Mouse (Mus musculus) intestine, postnatal 0 days (tissue): Measurements from ENCODE around the gene Irf7. TPM values are rescaled to one million over a fixed set of nuclear protein-coding genes. Genes with fewer than 3 reads are reported as not detected.
A peak's percentile ranks its signal among the peaks of the same experiment; 100 is the strongest.

Experiments used
- ATAC-seq: fragments of 200-750 bp; cut with Nextera tagmentation; 2 replicates; pipeline ENCODE4 v1.8.0; 2017; ENCODE audit warnings: mild to moderate bottlenecking, moderate TSS enrichment, moderate library complexity
- H3K27ac ChIP-seq: fragments of 300-500 bp; sonication (generic); 2 replicates; pipeline ENCODE4 v1.5.1; 2014; ENCODE audit warnings: mild to moderate bottlenecking, low read depth, low read length, moderate library complexity
- H3K27me3 ChIP-seq: fragments of 300-500 bp; sonication (generic); replicated peaks from 2 replicates; pipeline ENCODE4 v1.6.1; 2014; ENCODE audit warnings: low read length, mixed read lengths; ENCODE audit not compliant: control insufficient read depth, insufficient read depth
- H3K36me3 ChIP-seq: fragments of 300-500 bp; sonication (generic); 2 replicates; pipeline ENCODE4 v1.6.1; 2014; ENCODE audit warnings: mild to moderate bottlenecking, moderate library complexity; ENCODE audit not compliant: control insufficient read depth, insufficient read depth
- H3K4me1 ChIP-seq: fragments of 300-500 bp; sonication (generic); replicated peaks from 2 replicates; pipeline ENCODE4 v1.6.1; 2014; ENCODE audit warnings: antibody characterized with exemption, low read length, mixed read lengths; ENCODE audit not compliant: control insufficient read depth, insufficient read depth
- H3K4me2 ChIP-seq: fragments of 300-500 bp; sonication (generic); replicated peaks from 2 replicates; pipeline ENCODE4 v1.6.1; 2014; ENCODE audit warnings: low read depth, mild to moderate bottlenecking, moderate library complexity
- H3K4me3 ChIP-seq: fragments of 300-500 bp; sonication (generic); 2 replicates; pipeline ENCODE4 v1.5.1; 2014; ENCODE audit warnings: low read depth, low read length
- H3K9ac ChIP-seq: fragments of 300-500 bp; sonication (generic); 2 replicates; pipeline ENCODE4 v1.6.1; 2014; ENCODE audit warnings: mild to moderate bottlenecking, low read depth, low read length
- H3K9me3 ChIP-seq: fragments of 300-500 bp; sonication (generic); 2 replicates; pipeline ENCODE4 v1.6.1; 2016; ENCODE audit warnings: mixed run types; ENCODE audit not compliant: control insufficient read depth
- CTCF ChIP-seq: sonication (generic); IDR thresholded peaks from 2 replicates; pipeline ENCODE4 v1.5.1; 2016; ENCODE audit warnings: low read depth, mild to moderate bottlenecking, control low read depth, antibody characterized with exemption, moderate library complexity
- WGBS: fragments of 180-500 bp; shearing (Covaris S2); extraction: QIAGEN DNeasy Blood & Tissue Kit; methylation state at CpG from one replicate; pipeline ENCODE4 v1.1.7; 2014; 5-methylcytosine and 5-hydroxymethylcytosine counted together
- polyA plus RNA-seq: library from polyadenylated mRNA; unstranded; fragments of >200 nt; fragmentation: Nextera tagmentation; extraction: Ambion mirVana; gene quantifications from 2 replicates; pipeline ENCODE4 v1.2.1, GENCODE M21; 2015

The Irf7 gene
- polyA plus RNA-seq, 1 experiment from 2014 or later = 124 TPM

- H3K4me2 ChIP-seq = no peak overlapping the region
- ATAC-seq = no peak
Observed at GRCm38 (mm10) chr7:141226535-141226934, 39.7 kb downstream of the Irf7 start.

GRCm38 (mm10) chr7:141222696-141223215, 43.5 kb downstream of the Irf7 start:
- TF ChIP-seq CTCF = no peak
- Histone ChIP-seq H3K4me3 (no peak overlapping the region), H3K4me2 (peak overlapping the region; percentile 94; the same call in 1 of the 2 replicates), H3K27ac (0 out of 2 replicates have a peak overlapping the region, but pooled peaks have one; percentile 37), H3K36me3 (peaks cover 2% of the 10 kb centered on the region; the same call in 1 of the 2 replicates), H3K4me1 (peaks cover 16% of the 10 kb centered on the region), H3K9ac (no peak overlapping the region), H3K9me3 (no peaks in the 10 kb centered on the region), H3K27me3 (no peaks in the 10 kb centered on the region)
- ATAC-seq = no peak
- 88% methylated on average over 4 of the region's 4 CpGs for WGBS

More at GRCm38 (mm10) chr7:141226535-141226934, 39.7 kb downstream of the Irf7 start:
- Histone ChIP-seq H3K36me3 (peaks cover 8% of the 10 kb centered on the region; the same call in 1 of the 2 replicates), H3K9ac (no peak overlapping the region), H3K4me3 (no peak overlapping the region), H3K27ac (no peak overlapping the region), H3K27me3 (no peaks in the 10 kb centered on the region), H3K4me1 (peaks cover 5% of the 10 kb centered on the region; the same call in 1 of the 2 replicates), H3K9me3 (no peaks in the 10 kb centered on the region)
- no peak for TF ChIP-seq CTCF
- 86% methylated on average over 6 of the region's 6 CpGs for WGBS

- Histone ChIP-seq H3K27me3 (no peaks in the 10 kb centered on the region), H3K27ac (peak overlapping the region; percentile 37), H3K36me3 (peaks cover 8% of the 10 kb centered on the region; the same call in 1 of the 2 replicates), H3K9me3 (no peaks in the 10 kb centered on the region), H3K4me3 (peak overlapping the region; percentile 53; the same call in 1 of the 2 replicates), H3K4me1 (peaks cover 21% of the 10 kb centered on the region), H3K4me2 (peak overlapping the region; percentile 94), H3K9ac (no peak overlapping the region)
- TF ChIP-seq CTCF = no peak
- 5% methylated on average over 8 of the region's 8 CpGs for WGBS
- no peak for ATAC-seq
Observed at GRCm38 (mm10) chr7:141222126-141222467, 44.2 kb downstream of the Irf7 start.

GRCm38 (mm10) chr7:141221249-141222125, 44.8 kb downstream of the Irf7 start:
- peak overlapping the region; percentile 62 for H3K9ac ChIP-seq
- peak overlapping the region; percentile 37 for H3K27ac ChIP-seq
- peaks cover 12% of the 10 kb centered on the region; the same call in 1 of the 2 replicates for H3K36me3 ChIP-seq
- H3K4me1 ChIP-seq = peaks cover 25% of the 10 kb centered on the region
- H3K9me3 ChIP-seq = no peaks in the 10 kb centered on the region
- no peaks in the 10 kb centered on the region for H3K27me3 ChIP-seq
- peak; percentile 96 for ATAC-seq
- H3K4me3 ChIP-seq = peak overlapping the region; percentile 53
- WGBS = 3% methylated on average over 44 of the region's 44 CpGs
- peak overlapping the region; percentile 94 for H3K4me2 ChIP-seq
- peak; percentile 62 for TF ChIP-seq CTCF

- no peak for ATAC-seq
- H3K9me3 ChIP-seq = no peaks in the 10 kb centered on the region
- no peak overlapping the region for H3K9ac ChIP-seq
- no peak overlapping the region for H3K27ac ChIP-seq
- H3K36me3 ChIP-seq = peaks cover 12% of the 10 kb centered on the region; the same call in 1 of the 2 replicates
- H3K4me1 ChIP-seq = peaks cover 25% of the 10 kb centered on the region
- no peak for TF ChIP-seq CTCF
- 66% methylated on average over 1 of the region's 1 CpGs for WGBS
- H3K4me3 ChIP-seq = no peak overlapping the region
- H3K27me3 ChIP-seq = no peaks in the 10 kb centered on the region
- H3K4me2 ChIP-seq = peak overlapping the region; percentile 94
Observed at GRCm38 (mm10) chr7:141220377-141220776, 45.9 kb downstream of the Irf7 start.

- no peaks in the 10 kb centered on the region for H3K27me3 ChIP-seq
- WGBS = 37% methylated on average over 1 of the region's 1 CpGs
- peaks cover 12% of the 10 kb centered on the region; the same call in 1 of the 2 replicates for H3K36me3 ChIP-seq
- H3K4me2 ChIP-seq = no peak overlapping the region
- no peaks in the 10 kb centered on the region for H3K9me3 ChIP-seq
- TF ChIP-seq CTCF = no peak
- H3K4me1 ChIP-seq = peaks cover 25% of the 10 kb centered on the region
- ATAC-seq = no peak
- peak overlapping the region; percentile 35; the same call in 1 of the 2 replicates for H3K27ac ChIP-seq
- 0 out of 2 replicates have a peak overlapping the region, but pooled peaks have one; percentile 18 for H3K9ac ChIP-seq
- no peak overlapping the region for H3K4me3 ChIP-seq
Observed at GRCm38 (mm10) chr7:141219558-141220099, 46.7 kb downstream of the Irf7 start.
